Mouse (Mus musculus): ENCODE data around the gene Cyp4f14.
A peak's percentile ranks its signal among the peaks of the same experiment; 100 is the strongest.

Gene Cyp4f14

DNA sequence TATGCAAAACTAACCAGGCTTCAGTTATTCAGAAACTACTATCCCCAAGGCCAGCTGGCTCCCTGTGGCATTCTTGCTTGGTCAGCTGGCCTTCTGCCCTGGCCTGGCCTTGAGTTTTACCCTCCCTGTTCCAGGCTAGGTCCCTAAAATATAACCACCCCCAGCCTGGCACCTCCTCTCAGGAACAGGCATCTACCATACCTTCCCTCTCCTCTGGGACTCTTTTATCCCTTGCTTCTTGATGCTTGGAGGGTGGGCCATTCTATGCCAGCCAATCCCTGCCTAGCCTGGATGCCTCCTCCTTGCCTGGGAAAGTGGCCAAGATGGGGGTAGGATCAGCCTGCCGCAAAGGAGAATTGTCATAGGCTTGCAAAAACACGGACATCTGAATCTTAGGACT, at the start of gene Cyp4f14:
Cyp4f14 (minus strand) TSS at position 212 of the 400 bp plus-strand sequence.
- no peak for DNase-seq

DNA sequence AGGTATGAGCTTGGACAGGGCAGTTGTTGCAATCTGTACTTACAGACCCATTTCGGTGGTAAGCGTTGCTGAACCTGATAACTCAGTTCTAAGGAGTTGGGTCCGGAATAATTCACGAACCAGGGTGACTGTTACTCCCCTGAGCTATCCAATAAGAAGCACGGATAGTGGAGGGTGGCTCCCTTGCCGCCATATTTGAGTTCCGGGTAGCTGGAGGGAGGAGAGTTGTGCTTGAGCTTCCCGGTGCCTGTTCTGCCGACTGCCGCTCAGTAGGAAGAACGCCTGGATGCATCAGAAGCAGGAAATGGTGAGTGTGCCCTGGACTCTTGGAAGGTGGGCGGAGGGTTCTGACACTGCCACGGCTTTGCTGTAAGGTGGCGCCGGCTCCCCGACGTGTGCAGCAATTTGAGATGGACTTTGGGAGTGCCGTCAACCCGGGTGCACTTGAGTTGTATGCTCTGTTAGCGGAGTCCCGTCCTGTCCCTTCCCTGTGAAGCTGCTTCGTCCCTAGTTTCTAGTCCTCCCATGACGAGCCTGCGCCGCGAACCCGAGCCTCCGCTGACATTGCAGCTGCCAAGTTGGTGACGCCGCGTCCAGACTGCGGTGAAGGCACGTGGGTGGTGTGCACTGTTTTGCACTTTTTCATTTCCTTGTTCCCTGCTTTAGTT, 48.6 kb upstream of the Cyp4f14 start, which contains the start of gene Zfp472:
Zfp472 (plus strand) TSS at position 192 of the 668 bp plus-strand sequence.
- DNase-seq = peak; percentile 71 to 82

GRCm38 (mm10) chr17:32965253-32965622, 48.1 kb upstream of the Cyp4f14 start:
- DNase-seq = no peak

DNA sequence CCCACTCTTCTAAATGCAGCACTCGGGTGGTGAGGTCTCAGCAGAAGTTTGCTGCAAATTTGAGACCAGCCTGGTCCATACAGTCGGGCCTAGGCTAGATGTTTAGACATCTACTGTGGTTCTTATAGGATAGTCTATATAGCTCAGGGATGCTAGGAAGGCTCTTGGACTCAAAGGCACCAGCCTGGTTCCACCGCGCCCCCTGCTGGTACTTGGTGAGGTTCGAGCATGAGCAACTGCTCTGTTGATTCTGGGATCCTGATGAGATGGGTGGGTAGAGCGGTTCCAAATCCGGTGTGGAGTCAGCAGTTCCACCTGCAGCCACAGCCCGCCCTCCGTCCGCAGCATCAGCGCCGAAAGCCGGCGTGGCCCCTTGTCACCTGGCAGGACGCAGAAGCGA, 34.3 kb upstream of the Cyp4f14 start:
- peak; percentile 67 to 87 for DNase-seq

DNA sequence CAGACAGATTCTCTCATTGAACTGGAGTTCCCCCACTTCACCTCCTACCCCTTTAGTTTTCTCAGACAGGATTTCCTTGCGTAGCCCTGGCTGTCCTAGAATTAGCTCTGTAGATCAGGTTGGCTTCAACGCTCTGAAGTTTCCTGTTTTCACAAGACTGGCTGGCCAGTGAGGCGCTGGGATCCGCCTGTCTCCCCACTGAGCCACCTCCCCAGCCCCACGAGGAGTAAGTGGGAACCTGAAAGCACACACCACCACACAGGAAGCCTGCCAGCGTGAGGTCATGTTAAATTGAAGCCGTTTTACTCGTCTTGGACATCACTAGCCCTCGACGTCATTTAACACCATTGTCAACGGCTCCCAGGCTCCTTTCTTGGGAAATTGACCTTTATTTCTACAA, 33.9 kb upstream of the Cyp4f14 start:
- DNase-seq = no peak

- DNase-seq = no peak
Measured at GRCm38 (mm10) chr17:32950136-32950535, 33.0 kb upstream of the Cyp4f14 start.

- DNase-seq = peak; percentile 93 to 97
Measured at GRCm38 (mm10) chr17:32947215-32947914, 30.2 kb upstream of the Cyp4f14 start, which contains the start of gene Cyp4f13. Cyp4f13 (minus strand) TSS chr17:32947402.

- no peak for DNase-seq
Measured at GRCm38 (mm10) chr17:32946716-32947115, 29.6 kb upstream of the Cyp4f14 start.

GRCm38 (mm10) chr17:32944402-32945035, 27.4 kb upstream of the Cyp4f14 start:
- DNase-seq = no peak

DNA sequence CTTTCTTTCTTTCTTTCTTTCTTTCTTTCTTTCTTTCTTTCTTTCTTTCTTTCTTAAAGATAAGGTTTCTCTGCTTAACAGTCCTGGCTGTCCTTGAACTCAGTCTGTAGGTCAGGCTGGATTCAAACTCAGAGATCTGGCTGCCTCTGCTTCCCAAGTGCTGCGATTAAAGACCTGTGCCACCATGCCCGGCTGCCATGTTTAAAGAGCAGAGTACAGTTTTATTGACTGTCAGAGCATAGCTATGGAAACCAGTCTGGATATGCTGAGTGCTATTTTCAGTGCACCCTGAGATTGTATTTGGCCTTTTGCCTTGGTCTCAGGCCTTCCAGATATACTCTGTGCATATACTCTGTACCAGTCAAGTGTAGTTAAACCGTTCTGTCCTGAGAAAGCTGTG, 26.5 kb upstream of the Cyp4f14 start:
- no peak for DNase-seq

DNA sequence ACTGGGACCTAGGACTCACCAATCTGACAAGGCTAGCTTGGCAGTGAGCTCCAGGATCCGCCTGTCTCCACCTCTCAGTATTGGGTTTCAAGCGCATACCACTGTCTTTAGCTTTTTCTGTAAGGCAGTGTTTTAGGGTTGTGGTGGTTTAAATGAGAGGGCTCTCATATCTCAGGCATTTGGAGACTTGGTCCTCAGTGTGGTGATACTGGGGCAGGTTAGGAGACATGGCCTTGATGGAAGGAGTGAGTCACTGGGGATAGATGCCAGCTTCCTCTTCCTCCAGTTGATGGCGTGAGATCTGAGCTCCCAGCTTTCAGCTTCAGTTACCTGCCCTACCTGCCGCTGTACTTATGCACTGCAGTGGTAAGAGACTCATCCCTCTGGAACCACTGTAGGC, 22.7 kb upstream of the Cyp4f14 start:
- no peak for DNase-seq

DNA sequence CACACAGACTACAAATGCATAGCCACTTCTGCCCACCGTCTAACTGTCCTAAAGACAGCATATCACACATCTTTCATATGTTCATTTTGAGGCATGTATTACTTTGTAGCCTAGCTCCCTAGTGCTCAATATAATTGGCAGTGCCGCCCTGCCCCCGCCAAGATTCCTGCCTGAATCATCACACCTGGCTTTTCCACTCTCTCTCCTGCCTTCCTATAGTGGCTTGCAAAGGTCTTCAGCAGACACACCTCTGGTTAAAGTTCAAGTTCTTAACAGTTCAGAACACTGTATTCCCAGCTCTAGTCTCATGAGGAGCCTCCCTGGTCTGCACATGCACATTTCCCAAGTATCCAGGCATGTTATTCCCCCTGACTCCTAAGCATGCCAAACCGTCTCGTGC, 10.7 kb upstream of the Cyp4f14 start:
- no peak for DNase-seq

- peak; percentile 41 to 57 for DNase-seq
Measured at GRCm38 (mm10) chr17:32924658-32925312, 7.6 kb upstream of the Cyp4f14 start.

- no peak for DNase-seq
Measured at GRCm38 (mm10) chr17:32923681-32924080, 6.5 kb upstream of the Cyp4f14 start.

DNA sequence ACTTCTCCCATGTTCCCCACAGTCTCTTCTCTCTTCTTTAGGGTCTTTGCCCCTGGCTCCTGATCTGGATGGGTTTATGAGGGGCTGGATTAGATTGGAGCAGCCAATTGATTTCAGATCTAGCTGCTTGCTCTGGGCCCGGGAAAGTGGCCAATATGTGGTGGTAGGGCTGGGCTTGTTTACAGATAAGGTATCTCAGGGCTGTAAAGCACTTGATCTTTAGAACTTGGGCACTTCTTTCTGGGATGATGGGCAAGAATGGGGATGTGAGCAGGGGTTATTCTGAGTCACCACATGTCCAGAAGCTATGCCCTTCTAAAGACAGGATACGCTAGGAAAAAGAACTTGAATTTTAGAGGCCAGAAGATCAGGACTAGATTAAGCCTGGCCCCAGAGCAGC, 2.0 kb upstream of the Cyp4f14 start:
- DNase-seq = no peak

DNA sequence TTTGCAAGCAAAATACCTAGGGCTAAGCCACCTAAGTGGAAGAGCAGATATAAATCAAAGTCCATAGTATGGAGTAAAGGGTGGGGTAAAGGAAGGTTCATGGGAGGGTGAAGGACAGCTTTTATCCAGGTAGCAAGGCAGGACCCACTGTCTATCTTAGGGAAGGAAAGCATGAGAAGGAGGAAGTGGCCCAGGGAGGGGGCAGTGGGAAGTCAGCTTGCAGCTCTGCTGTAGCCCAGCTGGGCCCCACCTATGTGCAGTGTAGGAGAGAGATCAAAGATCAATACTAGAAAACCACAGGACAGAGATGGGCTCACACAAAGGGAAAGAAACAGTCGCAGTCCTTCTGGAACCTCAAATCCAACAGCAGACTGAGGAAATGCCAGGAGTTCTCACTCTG, 1.1 kb downstream of the Cyp4f14 start:
- no peak for DNase-seq

- no peak for DNase-seq
Measured at GRCm38 (mm10) chr17:32906172-32906571, 11.0 kb downstream of the Cyp4f14 start.

DNA sequence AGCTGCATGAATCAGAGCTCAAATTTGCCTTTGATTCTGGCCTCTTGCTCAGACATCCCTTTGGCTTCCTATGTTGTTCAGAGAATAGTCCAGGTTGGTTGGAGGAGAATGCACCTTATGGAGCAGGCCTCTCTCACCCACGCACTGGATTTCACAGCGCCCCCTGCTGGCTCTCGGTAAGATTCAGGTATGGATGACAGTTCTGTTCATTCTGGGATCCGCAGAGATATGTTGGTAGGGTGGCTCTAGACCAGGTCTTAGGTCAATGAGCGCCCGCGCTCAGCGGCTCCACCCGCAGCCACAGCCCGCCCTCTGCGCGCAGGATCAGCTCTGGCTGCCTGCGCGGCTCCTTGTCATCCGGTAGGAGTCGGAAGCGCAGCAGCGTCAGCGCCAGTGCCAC, 11.9 kb downstream of the Cyp4f14 start:
- peak; percentile 20 to 60 for DNase-seq

GRCm38 (mm10) chr17:32904414-32904813, 12.7 kb downstream of the Cyp4f14 start:
- DNase-seq = no peak

GRCm38 (mm10) chr17:32901751-32902525, 15.2 kb downstream of the Cyp4f14 start:
- DNase-seq = no peak

- no peak for DNase-seq
Measured at GRCm38 (mm10) chr17:32895421-32895820, 21.7 kb downstream of the Cyp4f14 start.

GRCm38 (mm10) chr17:32893901-32894300, 23.2 kb downstream of the Cyp4f14 start:
- no peak for DNase-seq

All from spleen, adult 18-20 months (tissue).